Mouse (Mus musculus) bone marrow macrophage, adult 2 months (primary cell): ENCODE measurements around the gene Rad54l.

Experiments
- CTCF ChIP-seq: IDR thresholded peaks from 2 replicates; pipeline ENCODE4 v1.5.1; 2012; ENCODE audit warnings: low read depth, mild to moderate bottlenecking, low read length, moderate library complexity
- POLR2A ChIP-seq: IDR thresholded peaks from 2 replicates; pipeline ENCODE4 v1.6.1; 2012; ENCODE audit warnings: mild to moderate bottlenecking, low read depth, low read length, borderline replicate concordance

DNA sequence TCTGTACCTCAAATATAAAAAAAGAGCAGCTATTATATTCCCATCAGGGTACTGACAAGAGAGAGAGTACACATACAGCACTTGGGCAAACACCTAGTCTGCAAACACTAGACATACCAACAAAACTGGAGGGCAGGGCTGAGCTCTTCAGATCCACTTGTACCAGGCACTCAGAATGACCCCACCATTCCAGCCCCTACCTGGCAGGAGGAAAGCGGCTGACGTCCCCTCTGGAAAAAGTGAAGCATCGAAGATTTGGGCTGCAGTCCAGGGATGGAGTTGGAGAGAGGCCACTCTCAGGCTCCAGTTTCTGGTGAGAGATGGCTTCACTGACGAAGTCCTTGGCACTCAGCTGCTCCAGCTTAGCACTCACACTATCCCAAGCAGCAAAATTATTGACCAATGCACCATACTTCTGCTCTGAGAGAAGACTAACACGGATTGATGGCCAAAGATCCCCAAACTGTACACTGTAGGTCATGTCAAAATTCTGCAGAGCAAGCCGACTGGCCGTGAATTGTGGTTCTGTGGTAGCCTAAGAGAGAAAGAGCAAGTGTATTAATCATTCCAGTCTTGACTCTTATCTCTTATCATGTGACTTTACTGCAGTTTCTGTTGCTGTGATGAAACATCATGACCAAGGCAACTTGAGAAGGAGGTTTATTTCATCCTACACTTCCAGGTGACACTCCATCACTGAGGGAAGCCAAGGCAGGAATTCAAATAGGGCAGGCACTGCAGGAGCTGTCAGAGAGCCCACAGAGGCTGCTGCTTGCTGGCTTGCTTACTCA, 75.2 kb downstream of the Rad54l start:
- TF ChIP-seq CTCF: no peak
- no peak for TF ChIP-seq POLR2A
